Mouse (Mus musculus): ENCODE data around the gene Meis1. TPM values are rescaled to one million over a fixed set of nuclear protein-coding genes. Genes with fewer than 3 reads are reported as not detected.

Meis1 gene
- 28.5 and 41.4 TPM in 2 replicates for polyA plus RNA-seq (2015; fragmentation: Nextera tagmentation; extraction: Ambion mirVana)

- peak; percentile 84 for ATAC-seq
- Histone ChIP-seq H3K4me3 (replicated peaks; ENCODE audit: low read length) (peak within 1 kb of the TSS; percentile 69), H3K4me1 (replicated peaks; ENCODE audit: control insufficient read depth, insufficient read depth, low read length) (peaks cover 27% of the 10 kb centered on the region), H3K27ac (ENCODE audit: low read length) (peak within 1 kb of the TSS; percentile 94), H3K36me3 (ENCODE audit: control insufficient read depth, insufficient read depth) (no peaks in the 10 kb centered on the region), H3K27me3 (replicated peaks; ENCODE audit: control insufficient read depth, insufficient read depth, low read length) (peaks cover 26% of the 10 kb centered on the region), H3K4me2 (ENCODE audit: low read length) (peak within 1 kb of the TSS; percentile 87), H3K9ac (replicated peaks; ENCODE audit: low read depth, low read length) (peak within 1 kb of the TSS; percentile 87), H3K9me3 (ENCODE audit: control insufficient read depth, low read length) (no peaks in the 10 kb centered on the region)
- WGBS: 0% methylated on average over 29 of the region's 29 CpGs
Measured at GRCm38 (mm10) chr11:19018489-19019203, at the start of gene Meis1. Meis1 (minus strand) TSS chr11:19018985.

DNA sequence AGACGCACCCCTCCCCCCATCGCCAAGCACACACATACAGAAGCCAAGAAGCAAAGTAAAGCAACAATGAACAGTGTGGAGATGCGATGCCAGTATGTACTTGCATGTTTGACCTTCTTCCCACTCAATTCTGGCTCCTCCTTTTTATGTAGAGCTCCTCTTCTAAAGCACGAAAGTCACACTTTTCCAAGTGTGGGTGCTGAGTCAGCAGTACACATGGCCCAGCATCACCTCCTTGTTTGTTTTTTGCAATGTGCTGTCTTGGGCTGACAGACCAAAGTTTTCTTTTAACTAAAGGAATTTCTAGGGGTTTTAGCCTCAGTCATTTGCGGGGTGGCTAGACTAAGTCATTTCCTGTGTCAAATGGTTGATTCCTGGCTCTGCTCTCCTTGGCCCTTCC is 48.5 kb upstream of the Meis1 start:
- H3K27ac ChIP-seq (ENCODE audit: low read length): no peak overlapping the region
- no peak overlapping the region for H3K4me3 ChIP-seq (replicated peaks; ENCODE audit: low read length)
- H3K36me3 ChIP-seq (ENCODE audit: control insufficient read depth, insufficient read depth): no peaks in the 10 kb centered on the region
- no peak overlapping the region for H3K9ac ChIP-seq (replicated peaks; ENCODE audit: low read depth, low read length)
- no peaks in the 10 kb centered on the region for H3K9me3 ChIP-seq (ENCODE audit: control insufficient read depth, low read length)
- H3K4me2 ChIP-seq (ENCODE audit: low read length): no peak overlapping the region
- 92% methylated on average over 5 of the region's 5 CpGs for WGBS
- no peak for ATAC-seq
- no peaks in the 10 kb centered on the region for H3K4me1 ChIP-seq (replicated peaks; ENCODE audit: control insufficient read depth, insufficient read depth, low read length)
- no peaks in the 10 kb centered on the region for H3K27me3 ChIP-seq (replicated peaks; ENCODE audit: control insufficient read depth, insufficient read depth, low read length)

DNA sequence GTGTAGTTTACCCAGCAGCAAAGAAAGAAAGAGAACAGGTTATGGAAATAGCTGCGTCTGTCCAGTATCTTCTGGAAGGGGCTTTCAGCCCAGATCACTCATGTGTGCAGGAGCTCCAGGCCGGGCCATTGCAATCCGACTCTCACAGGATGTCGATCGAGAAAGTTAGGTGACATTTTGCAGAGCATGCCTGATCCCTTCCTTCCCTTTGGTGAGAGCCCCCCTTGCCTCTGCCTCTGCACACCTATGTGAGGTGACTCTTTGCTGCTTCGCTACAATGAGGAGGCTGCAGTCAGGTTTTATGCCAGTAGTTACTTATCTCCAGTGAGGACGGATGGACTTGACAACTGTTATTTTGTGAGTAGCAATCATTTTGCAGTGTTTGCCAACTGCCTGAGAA is 30.5 kb upstream of the Meis1 start:
- no peaks in the 10 kb centered on the region for H3K4me1 ChIP-seq (replicated peaks; ENCODE audit: control insufficient read depth, insufficient read depth, low read length)
- ATAC-seq: no peak
- no peaks in the 10 kb centered on the region for H3K27me3 ChIP-seq (replicated peaks; ENCODE audit: control insufficient read depth, insufficient read depth, low read length)
- H3K9me3 ChIP-seq (ENCODE audit: control insufficient read depth, low read length): no peaks in the 10 kb centered on the region
- H3K36me3 ChIP-seq (ENCODE audit: control insufficient read depth, insufficient read depth): no peaks in the 10 kb centered on the region
- 81% methylated on average over 7 of the region's 7 CpGs for WGBS
- no peak overlapping the region for H3K4me2 ChIP-seq (ENCODE audit: low read length)
- H3K27ac ChIP-seq (ENCODE audit: low read length): no peak overlapping the region
- H3K4me3 ChIP-seq (replicated peaks; ENCODE audit: low read length): no peak overlapping the region
- no peak overlapping the region for H3K9ac ChIP-seq (replicated peaks; ENCODE audit: low read depth, low read length)

DNA sequence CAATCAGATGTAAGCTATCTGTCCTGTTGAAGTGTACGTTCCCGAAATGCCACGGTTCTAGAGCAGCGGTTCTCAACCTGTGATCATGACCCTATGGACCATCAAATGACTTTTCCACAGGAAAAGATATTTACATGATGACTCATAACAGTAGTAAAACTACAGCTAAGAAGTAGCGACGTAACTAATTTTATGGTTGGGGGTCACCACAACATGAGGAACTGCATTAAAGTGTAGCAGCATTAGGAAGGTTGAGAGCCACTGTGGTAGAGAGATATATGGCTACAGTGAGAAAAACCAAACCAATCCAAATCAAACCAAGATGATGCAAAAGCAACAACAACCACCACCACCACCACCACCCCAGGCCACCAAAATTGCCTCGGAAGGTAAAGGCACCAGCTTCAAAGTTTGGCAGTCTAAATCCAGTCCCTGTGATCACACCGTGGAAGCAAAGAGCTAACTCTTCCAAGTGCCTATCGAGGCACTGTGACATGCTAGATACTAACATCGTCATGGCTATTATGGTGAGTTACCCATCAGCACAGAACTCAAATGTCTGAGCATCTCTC is 17.9 kb upstream of the Meis1 start:
- ATAC-seq: no peak
- WGBS: 95% methylated on average over 10 of the region's 10 CpGs

GRCm38 (mm10) chr11:19026581-19027561 is 8.1 kb upstream of the Meis1 start:
- WGBS: under 1% methylated on average over 58 of the region's 58 CpGs
- H3K4me1 ChIP-seq (replicated peaks; ENCODE audit: control insufficient read depth, insufficient read depth, low read length): peaks cover 13% of the 10 kb centered on the region
- peak; percentile 86 for ATAC-seq
- H3K36me3 ChIP-seq (ENCODE audit: control insufficient read depth, insufficient read depth): no peaks in the 10 kb centered on the region
- no peaks in the 10 kb centered on the region for H3K9me3 ChIP-seq (ENCODE audit: control insufficient read depth, low read length)
- H3K4me2 ChIP-seq (ENCODE audit: low read length): peak overlapping the region; percentile 99
- H3K9ac ChIP-seq (replicated peaks; ENCODE audit: low read depth, low read length): peak overlapping the region; percentile 57
- peaks cover 30% of the 10 kb centered on the region for H3K27me3 ChIP-seq (replicated peaks; ENCODE audit: control insufficient read depth, insufficient read depth, low read length)
- no peak overlapping the region for H3K27ac ChIP-seq (ENCODE audit: low read length)
- H3K4me3 ChIP-seq (replicated peaks; ENCODE audit: low read length): peak overlapping the region; percentile 57

More for the DNA sequence above, 17.9 kb upstream of the Meis1 start:
- H3K4me1 ChIP-seq (replicated peaks; ENCODE audit: control insufficient read depth, insufficient read depth, low read length): no peaks in the 10 kb centered on the region
- no peaks in the 10 kb centered on the region for H3K9me3 ChIP-seq (ENCODE audit: control insufficient read depth, low read length)
- H3K36me3 ChIP-seq (ENCODE audit: control insufficient read depth, insufficient read depth): no peaks in the 10 kb centered on the region
- no peak overlapping the region for H3K4me2 ChIP-seq (ENCODE audit: low read length)
- no peak overlapping the region for H3K27ac ChIP-seq (ENCODE audit: low read length)
- H3K9ac ChIP-seq (replicated peaks; ENCODE audit: low read depth, low read length): no peak overlapping the region
- no peak overlapping the region for H3K4me3 ChIP-seq (replicated peaks; ENCODE audit: low read length)
- no peaks in the 10 kb centered on the region for H3K27me3 ChIP-seq (replicated peaks; ENCODE audit: control insufficient read depth, insufficient read depth, low read length)

DNA sequence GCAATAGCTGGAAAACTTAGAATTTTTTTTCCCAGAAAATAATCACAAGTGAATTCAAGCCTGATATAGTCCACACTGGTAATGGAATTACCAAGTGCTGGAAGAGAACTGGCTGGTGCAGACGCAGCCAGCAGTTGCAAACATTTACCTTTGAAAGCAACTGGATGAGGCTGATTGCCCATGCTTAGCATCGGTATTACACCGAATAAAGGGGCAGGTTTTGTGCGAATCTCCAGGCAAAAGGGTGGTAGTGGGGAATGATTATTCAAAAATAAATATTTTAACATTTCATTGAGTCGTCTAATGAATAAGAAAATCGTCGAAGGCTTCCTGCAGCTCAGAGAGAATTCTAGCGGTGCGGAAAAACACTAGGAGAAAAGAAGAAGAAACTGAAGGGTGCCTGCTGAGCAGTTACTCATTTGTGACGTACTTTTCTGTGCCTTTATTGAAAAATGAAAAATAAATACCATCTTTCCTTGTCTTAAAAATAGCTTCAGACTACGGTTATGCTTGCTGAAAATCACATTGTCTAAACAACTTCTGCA is 7.3 kb upstream of the Meis1 start:
- Histone ChIP-seq H3K27me3 (replicated peaks; ENCODE audit: control insufficient read depth, insufficient read depth, low read length) (peaks cover 39% of the 10 kb centered on the region), H3K36me3 (ENCODE audit: control insufficient read depth, insufficient read depth) (no peaks in the 10 kb centered on the region), H3K27ac (ENCODE audit: low read length) (no peak overlapping the region), H3K4me2 (ENCODE audit: low read length) (peak overlapping the region; percentile 99), H3K4me1 (replicated peaks; ENCODE audit: control insufficient read depth, insufficient read depth, low read length) (peaks cover 16% of the 10 kb centered on the region), H3K9me3 (ENCODE audit: control insufficient read depth, low read length) (no peaks in the 10 kb centered on the region), H3K9ac (replicated peaks; ENCODE audit: low read depth, low read length) (peak overlapping the region; percentile 57), H3K4me3 (replicated peaks; ENCODE audit: low read length) (peak overlapping the region; percentile 57)
- no peak for ATAC-seq
- WGBS: 5% methylated on average over 11 of the region's 11 CpGs

DNA sequence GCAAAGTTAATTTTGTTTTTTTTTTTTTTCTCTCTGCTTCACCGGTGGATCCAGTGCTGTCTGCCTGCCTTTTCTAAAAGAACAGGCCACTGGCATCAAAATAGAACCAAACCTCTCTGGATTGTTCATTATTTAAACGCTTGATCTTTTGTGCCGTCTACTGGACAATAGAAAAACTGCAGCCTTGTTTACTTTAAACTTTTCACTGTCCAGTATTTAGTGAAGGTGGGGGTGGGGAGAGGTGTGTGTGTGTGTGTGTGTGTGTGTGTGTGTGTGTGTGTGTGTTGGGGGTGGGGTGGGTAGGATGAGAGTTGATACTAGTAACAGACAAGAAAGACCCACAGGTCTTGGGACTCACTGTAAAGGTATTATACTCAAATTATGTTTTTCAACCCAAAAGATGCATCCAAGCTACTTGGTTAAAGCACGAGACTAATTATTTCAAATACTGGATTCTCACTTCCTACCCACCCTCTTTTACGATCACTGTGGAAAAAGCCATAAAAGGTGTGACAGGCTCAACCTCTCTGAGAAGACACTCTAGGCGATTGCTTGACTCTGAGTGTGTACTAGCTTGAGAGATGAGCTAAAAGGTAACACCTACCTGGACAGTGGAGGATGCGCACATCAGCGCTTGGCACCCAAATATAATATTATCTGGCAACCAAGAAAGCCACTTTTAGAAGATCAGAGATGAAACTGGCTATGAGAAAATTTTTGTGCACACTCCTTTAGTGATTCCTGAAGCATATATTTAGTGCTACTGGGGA is 5.9 kb upstream of the Meis1 start:
- peaks cover 39% of the 10 kb centered on the region for H3K27me3 ChIP-seq (replicated peaks; ENCODE audit: control insufficient read depth, insufficient read depth, low read length)
- H3K4me1 ChIP-seq (replicated peaks; ENCODE audit: control insufficient read depth, insufficient read depth, low read length): peaks cover 21% of the 10 kb centered on the region
- no peak for ATAC-seq
- H3K4me3 ChIP-seq (replicated peaks; ENCODE audit: low read length): no peak overlapping the region
- no peak overlapping the region for H3K27ac ChIP-seq (ENCODE audit: low read length)
- no peaks in the 10 kb centered on the region for H3K9me3 ChIP-seq (ENCODE audit: control insufficient read depth, low read length)
- H3K9ac ChIP-seq (replicated peaks; ENCODE audit: low read depth, low read length): no peak overlapping the region
- H3K36me3 ChIP-seq (ENCODE audit: control insufficient read depth, insufficient read depth): no peaks in the 10 kb centered on the region
- H3K4me2 ChIP-seq (ENCODE audit: low read length): no peak overlapping the region
- 31% methylated on average over 8 of the region's 8 CpGs for WGBS

DNA sequence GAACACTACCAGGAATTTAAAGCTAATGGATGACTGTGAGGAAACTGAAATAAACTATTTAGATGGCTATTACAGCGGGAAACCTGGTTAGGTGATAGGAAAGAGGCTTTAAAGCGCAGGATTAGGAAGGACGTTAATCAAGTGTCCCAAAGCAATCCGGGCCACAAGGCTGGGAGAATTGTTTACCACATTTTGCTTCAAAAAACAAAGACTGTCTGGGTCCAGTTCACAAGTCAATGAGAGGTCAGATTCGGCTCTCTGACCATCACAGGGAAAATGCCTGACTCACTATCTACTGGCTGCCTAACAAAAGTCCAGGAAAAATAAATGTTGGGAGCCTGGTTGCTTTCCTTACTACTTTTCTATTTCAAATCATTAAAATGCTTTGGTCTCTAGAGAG is 4.6 kb upstream of the Meis1 start:
- no peak for ATAC-seq
- H3K9me3 ChIP-seq (ENCODE audit: control insufficient read depth, low read length): no peaks in the 10 kb centered on the region
- no peaks in the 10 kb centered on the region for H3K36me3 ChIP-seq (ENCODE audit: control insufficient read depth, insufficient read depth)
- peaks cover 21% of the 10 kb centered on the region for H3K4me1 ChIP-seq (replicated peaks; ENCODE audit: control insufficient read depth, insufficient read depth, low read length)
- H3K9ac ChIP-seq (replicated peaks; ENCODE audit: low read depth, low read length): no peak overlapping the region
- no peak overlapping the region for H3K4me3 ChIP-seq (replicated peaks; ENCODE audit: low read length)
- 31% methylated on average over 5 of the region's 5 CpGs for WGBS
- no peak overlapping the region for H3K27ac ChIP-seq (ENCODE audit: low read length)
- H3K4me2 ChIP-seq (ENCODE audit: low read length): no peak overlapping the region
- peaks cover 34% of the 10 kb centered on the region for H3K27me3 ChIP-seq (replicated peaks; ENCODE audit: control insufficient read depth, insufficient read depth, low read length)
